ENCODE assay signal across 23 mouse cellular contexts in the genomic region with DNA sequence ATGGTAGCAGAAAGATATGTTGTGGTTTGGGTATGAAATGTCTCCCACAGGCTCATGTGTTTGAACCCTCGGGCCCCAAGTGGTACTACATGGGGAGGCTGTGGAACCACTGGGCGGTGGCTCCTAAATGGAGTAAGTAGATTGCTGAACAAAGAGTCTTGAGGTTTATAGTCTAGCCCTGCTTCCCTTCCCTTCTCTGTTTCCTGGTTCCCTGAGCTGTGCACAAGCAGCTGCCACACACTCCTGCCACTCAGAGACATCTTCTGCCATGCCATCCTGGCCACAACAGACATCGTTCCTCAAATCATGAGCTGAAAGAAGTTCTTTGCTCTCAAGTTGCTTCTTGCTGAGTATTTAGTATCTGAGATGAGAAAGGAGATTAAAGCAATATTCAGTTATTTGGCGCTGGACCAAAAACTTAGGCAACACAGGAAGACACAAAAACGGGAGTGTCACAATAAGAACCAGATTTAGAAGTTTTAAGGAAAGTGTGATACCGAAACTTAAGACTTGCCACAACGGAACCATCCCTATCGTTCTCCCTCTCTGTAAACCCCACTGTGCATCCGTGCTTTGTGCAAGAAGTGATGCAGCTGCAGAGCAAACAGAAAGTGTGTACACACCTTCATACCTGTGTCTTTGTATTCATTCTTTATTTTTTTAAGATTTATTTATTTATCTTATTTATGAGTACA. TPM values are rescaled to one million over a fixed set of nuclear protein-coding genes. Genes with fewer than 3 reads are reported as not detected.
"Had no signal": no experiment of that assay in that cellular context is flagged by ENCODE, and none has a peak within 500 bp of the region (broad histone marks: within the 10 kb centered on the region; RNA-seq: fewer than 3 reads in every experiment).

No protein-coding gene starts in this region.

- H3K4me1 ChIP-seq: midbrain, embryonic 12.5 days; midbrain, embryonic 15.5 days; neural tube, embryonic 13.5 days had no signal

- DNase-seq: kidney, adult 2 months; kidney, postnatal 25 days; layer of hippocampus, adult 9-11 months; liver, embryonic 13.5 days; lung, adult 2 months; lung, postnatal 36 days; right cerebral cortex, postnatal 4 days; thymus, adult 2 months; thymus, postnatal 25 days had no signal

- ATAC-seq: intestine, postnatal 0 days; lung, postnatal 0 days; midbrain, embryonic 15.5 days had no signal

- H3K27ac ChIP-seq: kidney, postnatal 0 days; layer of hippocampus, adult 2 months; liver, embryonic 13.5 days; midbrain, embryonic 12.5 days; midbrain, embryonic 15.5 days; neural tube, embryonic 13.5 days; stomach, postnatal 0 days had no signal

- H3K4me3 ChIP-seq: layer of hippocampus, adult 2 months; liver, embryonic 13.5 days; midbrain, embryonic 12.5 days; midbrain, embryonic 15.5 days; myocyte; neural tube, embryonic 13.5 days had no signal

RNA-seq across cellular contexts. Expression of a gene that starts 19.4 kb away (rescaled TPM):
- total RNA-seq: neutrophil, adult 5-6 weeks had no signal

RNA-seq across cellular contexts. Expression of a gene that starts 45.4 kb away (rescaled TPM):
- total RNA-seq: left cerebral cortex, adult 18-20 months; left cerebral cortex, postnatal 36 days had no signal
- polyA plus RNA-seq: kidney, embryonic 14.5 days; limb, embryonic 11.5 days; liver, embryonic 13.5 days; myocyte had no signal
